Comparison of ENCODE assay signal across 10 mouse cellular contexts in the genomic region with DNA sequence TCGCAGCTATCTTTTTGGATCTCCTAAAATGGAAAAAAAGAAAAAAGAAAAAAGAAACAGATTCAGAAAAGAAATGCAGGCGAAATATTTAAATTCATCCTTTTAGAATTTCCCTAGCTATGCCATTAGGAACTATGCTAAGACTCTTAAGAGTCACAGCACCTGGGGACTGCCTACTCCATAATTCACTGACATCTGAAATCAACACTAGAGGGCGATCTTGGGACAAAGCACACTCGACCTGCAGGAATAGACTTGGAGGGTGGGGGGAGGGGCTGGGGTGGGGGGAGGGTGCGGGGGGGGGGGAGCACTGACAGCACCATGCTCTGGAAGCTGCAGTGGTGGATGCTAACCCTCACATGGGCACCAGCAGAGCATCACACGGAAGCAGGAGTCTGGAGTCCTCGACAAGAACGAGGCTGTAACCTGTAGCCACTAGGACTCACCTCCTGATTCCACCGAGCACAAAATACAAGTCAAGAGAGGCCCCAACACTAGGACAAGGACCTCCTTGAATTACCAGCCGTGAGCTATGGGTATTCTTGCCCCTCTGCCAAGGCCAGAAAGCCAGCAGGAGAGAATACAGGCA. TPM values are rescaled to one million over a fixed set of nuclear protein-coding genes. Genes with fewer than 3 reads are reported as not detected.
DNase-seq lines count a peak whose midpoint lies in the region; ATAC-seq and TF ChIP-seq lines count a peak whose summit lies in the region.
"Had no signal": no experiment of that assay in that cellular context is flagged by ENCODE, and none has a peak within 500 bp of the region (broad histone marks: within the 10 kb centered on the region; RNA-seq: fewer than 3 reads in every experiment).

No protein-coding gene starts in this region.

- no peak for TF ChIP-seq POLR2A in ES-Bruce4 (IDR thresholded peaks at IDR 0.05; ENCODE audit: insufficient read depth, low read length)

- WGBS in kidney, postnatal 0 days: 55% methylated on average over 10 of the region's 10 CpGs
- WGBS in kidney, embryonic 14.5 days: 44% methylated on average over 10 of the region's 10 CpGs

- no peaks in the 10 kb centered on the region for H3K4me1 ChIP-seq in kidney, postnatal 0 days (replicated peaks; ENCODE audit: insufficient read depth, low read length)
- H3K4me1 ChIP-seq in kidney, embryonic 14.5 days (ENCODE audit: control insufficient read depth, insufficient read depth, low read length): no peaks in the 10 kb centered on the region
- no peaks in the 10 kb centered on the region for H3K4me1 ChIP-seq in ES-Bruce4 (ENCODE audit: control insufficient read depth, insufficient read depth, low read length)
- H3K4me1 ChIP-seq: liver, embryonic 13.5 days had no signal

- H3K4me2 ChIP-seq in kidney, postnatal 0 days (ENCODE audit: low read length): no peak overlapping the region
- H3K4me2 ChIP-seq in kidney, embryonic 14.5 days (replicated peaks; ENCODE audit: low read depth, low read length): no peak overlapping the region
- H3K4me2 ChIP-seq: liver, embryonic 13.5 days had no signal

- H3K27ac ChIP-seq in kidney, postnatal 0 days: no peak overlapping the region
- no peak overlapping the region for H3K27ac ChIP-seq in kidney, embryonic 14.5 days (ENCODE audit: low read depth, low read length)
- no peak overlapping the region for H3K27ac ChIP-seq in ES-Bruce4 (ENCODE audit: insufficient read depth, low read length)
- H3K27ac ChIP-seq: liver, embryonic 13.5 days had no signal

- TF ChIP-seq CTCF in kidney, postnatal 0 days (IDR thresholded peaks at IDR 0.05; ENCODE audit: low read depth): peak; percentile 62
- peak; percentile 9 for TF ChIP-seq CTCF in ES-Bruce4 (IDR thresholded peaks at IDR 0.05; ENCODE audit: low read depth, low read length)

- 0 out of 2 replicates have a peak, but pooled peaks cover 7% of the 10 kb centered on the region for H3K36me3 ChIP-seq in kidney, postnatal 0 days (ENCODE audit: insufficient read depth, low read length)
- no peaks in the 10 kb centered on the region for H3K36me3 ChIP-seq in kidney, embryonic 14.5 days (ENCODE audit: control insufficient read depth, insufficient read depth, low read length)
- H3K36me3 ChIP-seq in ES-Bruce4 (ENCODE audit: control insufficient read depth, insufficient read depth, low read length, poor library complexity, severe bottlenecking): no peaks in the 10 kb centered on the region
- H3K36me3 ChIP-seq: liver, embryonic 13.5 days had no signal

- no peak for TF ChIP-seq EP300 in ES-Bruce4 (IDR thresholded peaks at IDR 0.05; ENCODE audit: insufficient read depth, low read depth, low read length)

- 0 out of 2 replicates have a peak, but pooled peaks have one; percentile 21 for ATAC-seq in kidney, postnatal 0 days (replicated peaks; ENCODE audit: low FRiP score, low read depth)
- ATAC-seq in kidney, embryonic 14.5 days (ENCODE audit: low FRiP score, low TSS enrichment): no peak

- H3K27me3 ChIP-seq in kidney, postnatal 0 days (ENCODE audit: insufficient read depth, low read length): no peaks in the 10 kb centered on the region
- no peaks in the 10 kb centered on the region for H3K27me3 ChIP-seq in kidney, embryonic 14.5 days (ENCODE audit: control insufficient read depth, insufficient read depth, low read length)
- H3K27me3 ChIP-seq in ES-Bruce4 (ENCODE audit: control insufficient read depth, insufficient read depth, low read length, poor library complexity, severe bottlenecking): no peaks in the 10 kb centered on the region
- H3K27me3 ChIP-seq: liver, embryonic 13.5 days had no signal

- H3K9me3 ChIP-seq in kidney, postnatal 0 days (replicated peaks; ENCODE audit: low read length): no peaks in the 10 kb centered on the region
- H3K9me3 ChIP-seq in kidney, embryonic 14.5 days (ENCODE audit: control insufficient read depth, low read length): no peaks in the 10 kb centered on the region
- H3K9me3 ChIP-seq in ES-Bruce4 (replicated peaks; ENCODE audit: control insufficient read depth, insufficient read depth, low read length, poor library complexity, severe bottlenecking): no peaks in the 10 kb centered on the region; the same call in 1 of the 2 replicates
- H3K9me3 ChIP-seq: liver, embryonic 13.5 days had no signal

- H3K9ac ChIP-seq in kidney, postnatal 0 days (ENCODE audit: low read depth, low read length): no peak overlapping the region
- H3K9ac ChIP-seq in kidney, embryonic 14.5 days (ENCODE audit: low read depth, low read length): no peak overlapping the region
- no peak overlapping the region for H3K9ac ChIP-seq in ES-Bruce4 (ENCODE audit: low read depth, poor library complexity, severe bottlenecking)
- H3K9ac ChIP-seq: liver, embryonic 13.5 days had no signal

- peak; percentile 52 for DNase-seq in kidney, postnatal 0 days (ENCODE audit: low spot score)
- DNase-seq in adipocyte (ENCODE audit: low spot score): peak; percentile 8
- peak; percentile 51 for DNase-seq in lung, postnatal 10 days
- no peak for DNase-seq in right cerebral cortex, adult 2 months (ENCODE audit: low spot score in 2 of 2)
- DNase-seq in adrenal gland, adult 18-20 months (ENCODE audit: low spot score in 2 of 2): no peak
- DNase-seq in adrenal gland, postnatal 25 days: no peak
- DNase-seq: gastrocnemius, postnatal 25 days; liver, embryonic 13.5 days had no signal

- no peak overlapping the region for H3K4me3 ChIP-seq in kidney, postnatal 0 days (replicated peaks; ENCODE audit: low read depth, low read length)
- no peak overlapping the region for H3K4me3 ChIP-seq in kidney, embryonic 14.5 days (ENCODE audit: low read length)
- H3K4me3 ChIP-seq in ES-Bruce4 (ENCODE audit: low read depth, low read length): no peak overlapping the region
- H3K4me3 ChIP-seq: liver, embryonic 13.5 days had no signal

RNA-seq across cellular contexts. Expression of a gene that starts 49.0 kb away (rescaled TPM):
- 1.9 and 2.3 TPM in 2 replicates for polyA plus RNA-seq in kidney, postnatal 0 days (2015; fragmentation: Nextera tagmentation; extraction: Ambion mirVana)
- polyA plus RNA-seq in kidney, embryonic 14.5 days (2014; fragmentation: Nextera tagmentation; extraction: Ambion mirVana): 2.4 and 3.7 TPM in 2 replicates
- polyA plus RNA-seq in ES-Bruce4 (2011; ENCODE audit: insufficient read depth, insufficient read length, low read depth, missing spikeins): 0.15 and 0.16 TPM in 2 replicates
- total RNA-seq in adrenal gland, adult 18-20 months (2021): 1 to 10 TPM; 1.1 to 1.5 TPM
- total RNA-seq in adrenal gland, postnatal 25 days (2021): 1.6 and 2.0 TPM in 2 replicates

Comparison
In these comparisons a context has a peak if more than half of its experiments do, and no peak if none do; other contexts are left out.
1. DNase-seq: peak in kidney, postnatal 0 days (single experiment), adipocyte (single experiment) and lung, postnatal 10 days (single experiment); none in right cerebral cortex, adult 2 months (0 of 2), adrenal gland, adult 18-20 months (0 of 2) and adrenal gland, postnatal 25 days (single experiment).